Mouse (Mus musculus): Measurements from ENCODE around the gene Fbln7.

Gene Fbln7

GRCm38 (mm10) chr2:128862636-128863035 is at the start of gene Fbln7:
Fbln7 (plus strand) TSS chr2:128862981.
- DNase-seq (ENCODE audit: low spot score): peak; percentile 62

GRCm38 (mm10) chr2:128816311-128816710 is 46.5 kb upstream of the Fbln7 start:
- DNase-seq (ENCODE audit: low spot score): no peak

GRCm38 (mm10) chr2:128816916-128817315 is 45.9 kb upstream of the Fbln7 start:
- DNase-seq (ENCODE audit: low spot score): no peak

- DNase-seq (ENCODE audit: low spot score): no peak
Measured at GRCm38 (mm10) chr2:128817387-128817785, 45.4 kb upstream of the Fbln7 start.

- DNase-seq (ENCODE audit: low spot score): peak; percentile 96
Measured at GRCm38 (mm10) chr2:128817786-128818681, 44.7 kb upstream of the Fbln7 start, which contains the start of gene Tmem87b. Tmem87b (plus strand) TSS chr2:128818118.

GRCm38 (mm10) chr2:128818956-128819643 is 43.7 kb upstream of the Fbln7 start:
- DNase-seq (ENCODE audit: low spot score): no peak

GRCm38 (mm10) chr2:128820631-128821030 is 42.1 kb upstream of the Fbln7 start:
- no peak for DNase-seq (ENCODE audit: low spot score)

- no peak for DNase-seq (ENCODE audit: low spot score)
Measured at GRCm38 (mm10) chr2:128823893-128824292, 38.9 kb upstream of the Fbln7 start.

- DNase-seq (ENCODE audit: low spot score): no peak
Measured at GRCm38 (mm10) chr2:128827787-128828186, 35.0 kb upstream of the Fbln7 start.

- no peak for DNase-seq (ENCODE audit: low spot score)
Measured at GRCm38 (mm10) chr2:128832611-128833010, 30.2 kb upstream of the Fbln7 start.

- DNase-seq (ENCODE audit: low spot score): no peak
Measured at GRCm38 (mm10) chr2:128833035-128833434, 29.7 kb upstream of the Fbln7 start.

GRCm38 (mm10) chr2:128833435-128833834 is 29.3 kb upstream of the Fbln7 start:
- no peak for DNase-seq (ENCODE audit: low spot score)

- DNase-seq (ENCODE audit: low spot score): no peak
Measured at GRCm38 (mm10) chr2:128837531-128837930, 25.2 kb upstream of the Fbln7 start.

GRCm38 (mm10) chr2:128838611-128839010 is 24.2 kb upstream of the Fbln7 start:
- DNase-seq (ENCODE audit: low spot score): no peak

- no peak for DNase-seq (ENCODE audit: low spot score)
Measured at GRCm38 (mm10) chr2:128839501-128839900, 23.3 kb upstream of the Fbln7 start.

- no peak for DNase-seq (ENCODE audit: low spot score)
Measured at GRCm38 (mm10) chr2:128842437-128842836, 20.3 kb upstream of the Fbln7 start.

- no peak for DNase-seq (ENCODE audit: low spot score)
Measured at GRCm38 (mm10) chr2:128850036-128850435, 12.7 kb upstream of the Fbln7 start.

- no peak for DNase-seq (ENCODE audit: low spot score)
Measured at GRCm38 (mm10) chr2:128856673-128857072, 6.1 kb upstream of the Fbln7 start.

- no peak for DNase-seq (ENCODE audit: low spot score)
Measured at GRCm38 (mm10) chr2:128858962-128859361, 3.8 kb upstream of the Fbln7 start.

- no peak for DNase-seq (ENCODE audit: low spot score)
Measured at GRCm38 (mm10) chr2:128859861-128860260, 2.9 kb upstream of the Fbln7 start.

- peak; percentile 37 for DNase-seq (ENCODE audit: low spot score)
Measured at GRCm38 (mm10) chr2:128863777-128864331, 1.1 kb downstream of the Fbln7 start.

GRCm38 (mm10) chr2:128865061-128865460 is 2.3 kb downstream of the Fbln7 start:
- DNase-seq (ENCODE audit: low spot score): no peak

GRCm38 (mm10) chr2:128871656-128872055 is 8.9 kb downstream of the Fbln7 start:
- no peak for DNase-seq (ENCODE audit: low spot score)

Measured in testis, postnatal 14 days (tissue).